Mouse (Mus musculus) forebrain, embryonic 11.5 days (tissue): Measurements from ENCODE around the gene Rsl1d1. TPM values are rescaled to one million over a fixed set of nuclear protein-coding genes. Genes with fewer than 3 reads are reported as not detected.

Experiments
- microRNA-seq: library from miRNA; unstranded; fragments of <30 nt; microRNA quantifications from one replicate; pipeline ENCODE4, GENCODE M21; 2016; ENCODE audit not compliant: insufficient number of aligned reads
- polyA plus RNA-seq: library from polyadenylated mRNA; unstranded; fragments of >200 nt; fragmentation: Nextera tagmentation; extraction: Ambion mirVana; gene quantifications from 2 replicates; pipeline ENCODE4 v1.2.1, GENCODE M21; 2014

The Rsl1d1 gene
- polyA plus RNA-seq, 1 experiment from 2014 or later: 263 TPM

Small RNA genes lying within 50 kb of the gene (microRNA-seq; reads per million reads assigned to microRNA genes)
- gene Gm23935: 221 reads per million, percentile 45 among the genes with 10 or more reads in this experiment

Other genes with a start within 250 kb of the Rsl1d1 start
- 95.9 and 104 TPM in 2 replicates for gene Snn, start 142.4 kb downstream of the Rsl1d1 start, polyA plus RNA-seq
- 52.0 and 57.4 TPM in 2 replicates for gene Litaf, start 137.2 kb downstream of the Rsl1d1 start, polyA plus RNA-seq
- 30.5 and 32.2 TPM in 2 replicates for gene Txndc11, start 68.7 kb downstream of the Rsl1d1 start, polyA plus RNA-seq
- gene Zc3h7a, start 26.9 kb downstream of the Rsl1d1 start, polyA plus RNA-seq: 91.2 and 100 TPM in 2 replicates
- 107 and 111 TPM in 2 replicates for gene Gspt1, start 51.0 kb upstream of the Rsl1d1 start, polyA plus RNA-seq
- 0.35 TPM in 1 of 2 replicates, not detected in the other for gene Tnfrsf17, start 110.5 kb upstream of the Rsl1d1 start, polyA plus RNA-seq
- gene Snx29, start 119.6 kb upstream of the Rsl1d1 start, polyA plus RNA-seq: 12.5 and 13.5 TPM in 2 replicates